Comparison of ENCODE assay signal across 10 mouse cellular contexts in genomic region chr2:82054446-82054845, GRCm38 (mm10). TPM values are rescaled to one million over a fixed set of nuclear protein-coding genes. Genes with fewer than 3 reads are reported as not detected.
DNase-seq lines count a peak whose midpoint lies in the region; ATAC-seq lines count a peak whose summit lies in the region.
"Had no signal": no experiment of that assay in that cellular context is flagged by ENCODE, and none has a peak within 500 bp of the region (broad histone marks: within the 10 kb centered on the region; RNA-seq: fewer than 3 reads in every experiment).

No protein-coding gene starts in this region.

- no peak for ATAC-seq in kidney, embryonic 14.5 days (ENCODE audit: low FRiP score, low TSS enrichment)
- ATAC-seq in embryonic facial prominence, embryonic 12.5 days (ENCODE audit: insufficient number of reproducible peaks, insufficient read depth, low FRiP score, low TSS enrichment): no peak
- ATAC-seq in midbrain, embryonic 16.5 days: no peak
- ATAC-seq in megakaryocyte progenitor cell, adult 5-6 weeks (replicated peaks; ENCODE audit: poor library complexity): no peak
- no peak for ATAC-seq in liver, embryonic 12.5 days

- no peak overlapping the region for H3K27ac ChIP-seq in kidney, embryonic 14.5 days (ENCODE audit: low read depth, low read length)
- H3K27ac ChIP-seq in embryonic facial prominence, embryonic 12.5 days: no peak overlapping the region
- H3K27ac ChIP-seq in midbrain, embryonic 16.5 days (ENCODE audit: low read length): peak overlapping the region; percentile 97; the same call in 1 of the 2 replicates
- H3K27ac ChIP-seq in liver, embryonic 12.5 days: no peak overlapping the region
- H3K27ac ChIP-seq: liver, embryonic 13.5 days had no signal

- peak overlapping the region; percentile 66; the same call in 1 of the 2 replicates for H3K4me3 ChIP-seq in kidney, embryonic 14.5 days (ENCODE audit: low read length)
- H3K4me3 ChIP-seq in embryonic facial prominence, embryonic 12.5 days: peak overlapping the region; percentile 58; the same call in 1 of the 2 replicates
- H3K4me3 ChIP-seq in midbrain, embryonic 16.5 days (ENCODE audit: low read depth, low read length): peak overlapping the region; percentile 89
- no peak overlapping the region for H3K4me3 ChIP-seq in liver, embryonic 12.5 days

- DNase-seq in kidney, adult 8-10 months: no peak
- peak; percentile 18 to 29 for DNase-seq in frontal cortex, adult 2 months (ENCODE audit: extremely low spot score in 1 of 2, low spot score in 1 of 2)
- no peak for DNase-seq in liver
- DNase-seq: gastrocnemius, postnatal 36 days; liver, embryonic 13.5 days had no signal

- no peaks in the 10 kb centered on the region for H3K36me3 ChIP-seq in kidney, embryonic 14.5 days (ENCODE audit: control insufficient read depth, insufficient read depth, low read length)
- no peaks in the 10 kb centered on the region for H3K36me3 ChIP-seq in embryonic facial prominence, embryonic 12.5 days
- H3K36me3 ChIP-seq in midbrain, embryonic 16.5 days (ENCODE audit: control insufficient read depth, insufficient read depth, low read length): no peaks in the 10 kb centered on the region
- no peaks in the 10 kb centered on the region for H3K36me3 ChIP-seq in liver, embryonic 12.5 days
- H3K36me3 ChIP-seq: liver, embryonic 13.5 days had no signal

- H3K9me3 ChIP-seq in kidney, embryonic 14.5 days (ENCODE audit: control insufficient read depth, low read length): no peaks in the 10 kb centered on the region
- H3K9me3 ChIP-seq in embryonic facial prominence, embryonic 12.5 days: no peaks in the 10 kb centered on the region
- no peaks in the 10 kb centered on the region for H3K9me3 ChIP-seq in midbrain, embryonic 16.5 days (replicated peaks; ENCODE audit: control insufficient read depth, low read length, poor library complexity, severe bottlenecking)
- no peaks in the 10 kb centered on the region for H3K9me3 ChIP-seq in liver, embryonic 12.5 days (replicated peaks)
- H3K9me3 ChIP-seq: liver, embryonic 13.5 days had no signal

- WGBS in kidney, embryonic 14.5 days: 61% methylated on average over 4 of the region's 4 CpGs
- 50% methylated on average over 4 of the region's 4 CpGs for WGBS in embryonic facial prominence, embryonic 12.5 days
- WGBS in midbrain, embryonic 16.5 days: 57% methylated on average over 4 of the region's 4 CpGs
- WGBS in liver, embryonic 12.5 days (ENCODE audit: insufficient replicate concordance): 54% methylated on average over 4 of the region's 4 CpGs

- peaks cover 30% of the 10 kb centered on the region for H3K27me3 ChIP-seq in kidney, embryonic 14.5 days (ENCODE audit: control insufficient read depth, insufficient read depth, low read length)
- H3K27me3 ChIP-seq in embryonic facial prominence, embryonic 12.5 days: peaks cover 38% of the 10 kb centered on the region
- no peaks in the 10 kb centered on the region for H3K27me3 ChIP-seq in midbrain, embryonic 16.5 days (ENCODE audit: control insufficient read depth, insufficient read depth, low read depth, low read length)
- peaks cover 30% of the 10 kb centered on the region for H3K27me3 ChIP-seq in liver, embryonic 12.5 days (replicated peaks)

- H3K9ac ChIP-seq in kidney, embryonic 14.5 days (ENCODE audit: low read depth, low read length): no peak overlapping the region
- no peak overlapping the region for H3K9ac ChIP-seq in embryonic facial prominence, embryonic 12.5 days
- peak overlapping the region; percentile 93 for H3K9ac ChIP-seq in midbrain, embryonic 16.5 days (ENCODE audit: low read depth, low read length)
- no peak overlapping the region for H3K9ac ChIP-seq in liver, embryonic 12.5 days
- H3K9ac ChIP-seq: liver, embryonic 13.5 days had no signal

- peak overlapping the region; percentile 99 for H3K4me2 ChIP-seq in kidney, embryonic 14.5 days (replicated peaks; ENCODE audit: low read depth, low read length)
- H3K4me2 ChIP-seq in embryonic facial prominence, embryonic 12.5 days (replicated peaks): peak overlapping the region; percentile 96
- peak overlapping the region; percentile 83 for H3K4me2 ChIP-seq in midbrain, embryonic 16.5 days (ENCODE audit: low read length)
- no peak overlapping the region for H3K4me2 ChIP-seq in liver, embryonic 12.5 days

- peaks cover 10% of the 10 kb centered on the region; the same call in 1 of the 2 replicates for H3K4me1 ChIP-seq in kidney, embryonic 14.5 days (ENCODE audit: control insufficient read depth, insufficient read depth, low read length)
- H3K4me1 ChIP-seq in embryonic facial prominence, embryonic 12.5 days: no peaks in the 10 kb centered on the region
- H3K4me1 ChIP-seq in midbrain, embryonic 16.5 days (ENCODE audit: control insufficient read depth, insufficient read depth, low read length): peaks cover 13% of the 10 kb centered on the region
- no peaks in the 10 kb centered on the region for H3K4me1 ChIP-seq in liver, embryonic 12.5 days
- H3K4me1 ChIP-seq: liver, embryonic 13.5 days had no signal

RNA-seq across cellular contexts. Expression of gene Zfp804a, which starts 1.4 kb away (rescaled TPM):
- 0.43 and 0.49 TPM in 2 replicates for polyA plus RNA-seq in kidney, embryonic 14.5 days (2014; fragmentation: Nextera tagmentation; extraction: Ambion mirVana)
- 0.59 and 0.69 TPM in 2 replicates for polyA plus RNA-seq in embryonic facial prominence, embryonic 12.5 days (2016; fragmentation: Nextera tagmentation; extraction: Ambion mirVana)
- polyA plus RNA-seq in frontal cortex, adult 2 months (2012; rRNA removed): 10.1 and 12.6 TPM in 2 replicates
- 7.9 and 9.0 TPM in 2 replicates for polyA plus RNA-seq in midbrain, embryonic 16.5 days (2015; fragmentation: Nextera tagmentation; extraction: Ambion mirVana)
- total RNA-seq in megakaryocyte progenitor cell, adult 5-6 weeks (2015): not detected in 2 replicates
- not detected in 2 replicates for total RNA-seq in megakaryocyte progenitor cell, adult 5-6 weeks (2017)
- 0.08 TPM in 2 replicates for polyA plus RNA-seq in liver, embryonic 12.5 days (2016; fragmentation: Nextera tagmentation; extraction: Ambion mirVana)
- total RNA-seq: gastrocnemius, postnatal 36 days had no signal

Comparison
In these comparisons a context has a peak if more than half of its experiments do, and no peak if none do; other contexts are left out.
1. DNase-seq: peak in frontal cortex, adult 2 months (2 of 2); none in kidney, adult 8-10 months (0 of 2) and liver (single experiment).